Mouse (Mus musculus): ENCODE data around the gene Ucp1.

DNA sequence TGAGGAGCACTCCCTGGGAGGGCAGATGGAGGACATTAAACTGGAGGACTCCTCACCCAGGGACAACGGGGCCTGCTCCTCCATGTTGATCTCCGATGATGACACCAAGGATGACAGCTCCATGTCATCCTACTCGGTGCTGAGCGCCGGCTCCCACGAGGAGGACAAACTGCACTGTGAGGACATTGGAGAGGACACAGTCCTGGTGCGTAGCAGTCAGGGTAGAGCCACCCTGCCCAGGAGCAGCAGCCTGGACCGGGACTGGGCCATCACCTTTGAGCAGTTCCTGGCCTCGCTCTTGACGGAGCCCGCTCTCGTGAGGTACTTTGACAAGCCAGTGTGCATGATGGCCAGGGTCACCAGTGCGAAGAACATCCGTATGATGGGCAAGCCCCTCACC lies 19.0 kb upstream of the Ucp1 start:
- no peak for TF ChIP-seq CTCF (IDR thresholded peaks at IDR 0.05; ENCODE audit: extremely low read depth, insufficient read length, insufficient replicate concordance, low read depth, low read length)
- TF ChIP-seq POLR2A (IDR thresholded peaks at IDR 0.05; ENCODE audit: low read depth, low read length) = no peak

Measured in small intestine, adult 2 months (tissue).